Mouse (Mus musculus) right cerebral cortex, postnatal 10 days (tissue): Measurements from ENCODE around the gene Eln.

Source experiments
- DNase-seq, 2 experiments: peaks; one replicate each; pipeline ENCODE4 v3.0.0; 2021; ENCODE audit warnings: low spot score in 2 of 2

Gene Eln

GRCm38 (mm10) chr5:134743991-134744390, 3.1 kb downstream of the Eln start:
- DNase-seq = no peak

DNA sequence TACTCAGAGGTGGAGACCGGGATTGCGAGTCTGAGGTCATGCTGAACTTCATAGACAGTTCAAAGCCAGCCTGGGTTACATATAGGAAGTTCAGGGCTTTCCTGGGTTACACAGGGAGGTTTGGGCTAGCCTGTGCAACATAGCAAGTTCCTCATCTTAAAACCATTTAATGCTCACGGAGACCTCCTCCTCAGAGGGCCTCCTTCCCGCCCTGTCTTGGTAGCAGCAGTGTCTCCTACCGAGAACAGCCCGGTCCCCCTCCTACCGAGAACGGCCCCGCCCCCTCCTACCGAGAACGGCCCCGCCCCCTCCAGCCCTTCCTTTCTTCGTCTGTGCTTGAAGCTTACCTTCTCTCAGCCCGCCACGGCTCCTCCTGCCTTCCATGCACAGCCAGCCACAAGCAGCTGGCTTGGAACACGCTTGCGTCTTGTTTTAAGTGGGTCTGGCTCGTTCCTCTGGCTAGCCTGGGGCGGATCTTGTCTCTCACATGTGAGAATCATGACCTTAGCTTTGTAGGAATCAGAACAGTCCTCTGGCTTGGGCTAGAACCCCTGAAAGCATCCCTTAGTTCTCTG, 4.8 kb downstream of the Eln start:
- no peak for DNase-seq

DNA sequence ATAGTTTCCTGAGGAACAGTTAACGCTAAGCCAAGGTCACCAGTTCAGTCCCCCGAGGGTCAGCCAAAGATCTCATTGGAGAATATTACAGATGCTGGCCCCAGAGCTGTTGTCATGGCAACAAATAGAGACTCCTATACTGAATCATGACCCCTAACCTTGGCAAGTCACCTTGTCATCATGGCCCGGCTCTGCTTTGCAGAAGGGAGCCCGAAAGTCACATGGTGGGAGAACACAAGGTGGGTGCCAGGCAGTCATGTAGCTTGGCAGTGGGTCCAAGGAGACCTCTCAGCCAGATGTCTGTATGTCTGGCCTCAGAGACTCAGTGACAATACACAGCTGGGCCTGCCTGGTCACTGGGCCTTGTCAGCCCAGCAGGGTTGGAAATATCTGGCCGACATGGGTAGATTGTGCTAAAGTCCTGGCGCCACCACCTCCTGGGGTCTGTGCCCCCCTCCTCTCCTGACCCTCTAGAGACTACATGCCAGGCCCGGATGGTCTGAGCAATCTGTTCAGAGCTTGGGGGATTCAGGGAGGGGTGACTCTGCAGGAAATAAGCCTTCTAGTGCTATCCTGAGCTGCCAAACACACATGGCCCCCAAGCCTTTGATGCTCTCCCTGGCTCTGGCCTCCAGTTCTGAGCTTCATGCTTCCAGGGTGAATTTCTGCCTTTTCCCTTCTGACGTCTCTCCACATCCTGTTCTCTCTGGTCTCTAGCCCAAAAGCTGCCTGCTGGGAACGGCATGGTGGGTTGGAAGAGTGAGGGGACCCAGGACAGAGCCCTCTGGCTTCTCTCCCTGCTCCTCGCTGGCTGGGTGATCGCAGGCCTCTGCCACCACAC, 6.4 kb downstream of the Eln start:
- DNase-seq = no peak

DNA sequence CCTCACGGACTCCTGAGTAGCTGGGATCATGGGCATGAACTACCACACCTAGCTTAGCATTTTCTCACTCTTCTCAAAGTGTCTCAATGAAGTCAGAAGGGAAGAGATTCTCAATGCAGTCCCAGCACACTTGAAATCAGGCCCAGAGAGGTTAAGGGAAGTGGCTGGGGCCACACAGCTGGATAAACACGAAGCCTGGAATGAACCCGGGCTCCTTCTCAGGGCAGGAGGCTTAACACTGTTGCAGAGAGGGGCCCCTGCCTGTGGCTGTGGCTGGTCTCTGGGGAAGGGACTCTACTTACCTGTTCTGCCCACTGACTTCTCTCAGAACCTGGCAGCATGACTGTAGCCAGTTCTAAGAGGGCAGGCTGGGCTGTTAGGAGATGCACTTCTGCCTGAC, 7.2 kb downstream of the Eln start:
- DNase-seq = no peak

- no peak for DNase-seq
These were observed 12.2 kb downstream of the Eln start for GRCm38 (mm10) chr5:134734920-134735319.

- DNase-seq = no peak
These were observed 13.1 kb downstream of the Eln start for GRCm38 (mm10) chr5:134734072-134734471.

DNA sequence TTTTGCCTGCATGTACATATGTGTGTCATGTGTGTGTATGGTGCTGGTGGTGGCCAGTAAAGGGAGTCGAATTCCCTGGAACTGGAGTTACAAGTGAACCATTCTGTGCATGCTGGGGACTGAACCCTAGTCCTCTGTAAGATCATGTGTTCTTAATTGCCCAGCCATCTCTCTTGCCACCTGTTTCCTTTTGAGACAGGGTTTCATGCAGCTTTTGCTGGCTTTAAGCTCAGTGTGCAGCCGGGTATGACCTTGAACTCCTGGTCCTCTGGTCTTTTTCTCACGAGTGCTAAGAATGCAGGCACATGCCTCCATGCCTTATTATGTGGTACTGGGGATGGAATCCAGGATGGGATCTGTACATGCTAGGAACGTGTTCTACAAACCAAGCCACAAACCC, 13.9 kb downstream of the Eln start:
- no peak for DNase-seq

DNA sequence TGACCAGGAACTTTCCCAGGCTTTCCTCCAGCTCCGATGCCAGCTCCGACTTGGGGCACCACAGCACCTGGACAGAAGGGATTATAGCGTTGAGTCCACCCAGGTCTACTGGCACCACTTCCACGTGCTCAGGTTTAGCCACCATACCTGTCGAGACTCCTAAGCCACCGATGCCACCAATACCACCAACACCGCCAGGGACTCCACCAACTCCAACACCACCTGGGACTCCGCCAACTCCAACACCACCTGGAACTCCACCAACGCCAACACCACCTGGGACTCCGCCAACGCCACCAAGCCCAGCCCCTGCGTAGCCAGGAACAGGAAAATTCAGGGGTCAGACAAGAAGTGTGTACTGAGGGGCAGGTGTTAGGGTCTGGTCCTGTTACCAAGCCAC, 18.0 kb downstream of the Eln start:
- no peak for DNase-seq

GRCm38 (mm10) chr5:134728535-134728934, 18.6 kb downstream of the Eln start:
- no peak for DNase-seq

DNA sequence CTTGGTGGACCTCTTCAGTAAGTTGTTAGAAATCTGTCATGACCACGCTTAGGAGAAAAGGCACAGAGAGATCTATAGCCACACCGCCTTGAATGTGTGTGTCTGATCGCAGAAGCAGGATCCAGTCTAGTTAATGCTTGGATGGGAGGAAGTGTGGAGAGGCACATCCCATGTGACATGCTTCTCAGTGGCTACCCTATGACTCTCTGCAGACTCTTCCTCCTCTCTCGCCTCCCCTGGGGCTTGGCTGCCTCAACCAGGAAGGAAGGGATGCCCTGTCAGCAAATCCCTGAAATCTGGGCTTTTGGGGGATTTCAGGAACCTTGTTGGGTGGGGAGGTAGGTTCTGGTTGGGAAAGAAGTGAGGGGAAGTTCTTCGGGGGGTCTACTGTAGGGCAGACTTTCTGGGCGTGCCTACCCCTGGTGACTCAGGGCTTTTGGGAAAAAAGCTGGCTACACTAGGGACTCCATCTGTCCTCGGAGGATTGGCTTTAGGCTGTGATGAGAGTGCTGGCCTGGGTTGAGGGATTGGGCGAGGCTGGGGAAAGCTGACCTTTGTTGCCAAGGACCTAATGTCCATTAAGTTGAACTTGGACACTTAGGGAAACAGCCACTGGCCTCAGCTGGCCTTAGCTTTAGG, 20.0 kb downstream of the Eln start:
- DNase-seq = no peak

- no peak for DNase-seq
These were observed 21.8 kb downstream of the Eln start for GRCm38 (mm10) chr5:134725299-134725698.

GRCm38 (mm10) chr5:134720058-134720457, 27.1 kb downstream of the Eln start:
- no peak for DNase-seq

DNA sequence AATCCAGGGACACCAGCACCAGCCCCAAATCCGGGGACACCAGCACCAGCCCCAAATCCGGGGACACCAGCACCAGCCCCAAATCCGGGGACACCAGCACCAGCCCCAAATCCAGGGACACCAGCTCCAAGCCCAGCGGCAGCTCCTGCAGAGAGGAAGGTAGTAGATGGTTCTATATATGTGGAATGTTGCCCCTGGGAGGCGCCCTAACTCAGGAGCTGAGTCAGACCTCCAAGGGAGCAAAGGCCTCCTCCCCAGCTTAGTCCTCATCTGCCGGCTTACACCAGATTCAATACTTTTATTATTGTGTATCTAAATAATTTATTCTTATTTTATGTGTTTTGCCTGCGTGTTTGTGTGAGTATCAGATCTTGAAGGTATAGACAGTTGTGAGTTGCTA, 36.0 kb downstream of the Eln start:
- no peak for DNase-seq

- DNase-seq = peak in 1 of 2 experiments; percentile 34
These were observed 37.8 kb downstream of the Eln start for GRCm38 (mm10) chr5:134709275-134709674.

DNA sequence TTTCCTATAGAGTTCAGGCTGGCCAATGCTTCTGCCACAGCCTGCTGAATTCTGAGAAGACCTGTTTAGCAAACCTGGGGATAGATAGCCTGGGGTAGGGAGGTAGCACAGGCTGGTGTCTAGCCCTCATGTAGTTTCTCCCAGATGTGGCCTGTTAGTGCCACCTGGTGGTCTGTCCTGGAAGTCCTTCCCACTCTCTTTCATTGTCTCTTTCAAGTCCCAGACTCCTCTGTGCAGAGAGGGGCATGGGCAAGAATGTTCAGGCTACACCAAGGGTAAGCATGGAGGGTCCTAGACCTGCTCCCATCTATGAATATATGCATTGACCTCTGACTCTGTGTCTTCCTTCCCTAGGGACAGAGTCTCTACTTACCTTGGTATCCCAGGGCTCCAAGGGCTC, 43.0 kb downstream of the Eln start:
- DNase-seq = peak; percentile 53 to 71

- no peak for DNase-seq
These were observed 51.6 kb downstream of the Eln start for GRCm38 (mm10) chr5:134695539-134695938.

GRCm38 (mm10) chr5:134695082-134695481, 52.0 kb downstream of the Eln start:
- no peak for DNase-seq

DNA sequence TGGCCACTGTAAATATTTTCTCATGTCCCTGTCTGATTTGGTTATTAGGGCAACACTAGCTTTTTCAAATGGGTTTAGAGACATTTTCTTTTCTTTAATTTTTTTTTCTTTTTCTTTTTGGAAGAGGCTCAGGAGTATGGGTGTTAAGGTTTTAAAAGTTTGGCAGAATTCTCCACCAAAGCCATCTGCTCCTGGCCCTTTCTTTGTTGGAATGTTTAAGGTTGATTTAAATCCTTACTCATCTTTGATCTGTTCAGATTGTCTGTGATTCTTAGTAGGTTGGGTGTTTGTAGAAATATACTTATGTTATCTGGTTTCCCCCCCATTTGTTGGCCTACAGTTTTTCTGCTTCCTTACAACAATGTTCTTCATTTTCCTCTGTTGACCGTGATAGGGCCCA, 54.4 kb downstream of the Eln start:
- no peak for DNase-seq

DNA sequence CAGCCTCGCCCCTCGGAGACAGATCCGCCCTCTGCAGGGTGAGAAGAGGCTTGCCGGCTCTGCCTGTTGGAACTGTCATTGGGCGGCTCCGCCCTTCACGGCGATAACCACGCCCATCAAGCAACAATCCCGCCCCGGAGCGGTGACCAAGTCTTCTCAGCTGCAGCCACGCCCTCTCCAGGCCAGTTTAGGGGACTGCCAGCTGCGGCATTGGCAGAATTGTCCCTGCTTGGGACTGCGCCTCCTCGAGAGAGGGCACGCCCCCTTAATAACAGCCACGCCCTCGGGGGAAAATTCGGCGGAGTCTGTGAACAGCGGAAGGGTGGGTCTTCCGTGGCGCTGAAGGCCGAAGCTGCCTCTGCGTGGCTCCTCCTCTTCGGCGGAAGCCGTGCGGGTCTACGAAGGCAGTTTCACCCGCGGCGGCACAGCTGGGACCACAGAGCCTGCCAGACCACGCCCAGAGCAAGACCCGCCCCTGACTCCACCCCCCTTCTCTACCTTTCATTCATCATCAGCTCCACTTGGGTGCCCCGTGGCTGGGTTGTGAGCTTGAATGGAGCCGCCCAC, 58.3 kb downstream of the Eln start:
- peak; percentile 99 for DNase-seq

DNA sequence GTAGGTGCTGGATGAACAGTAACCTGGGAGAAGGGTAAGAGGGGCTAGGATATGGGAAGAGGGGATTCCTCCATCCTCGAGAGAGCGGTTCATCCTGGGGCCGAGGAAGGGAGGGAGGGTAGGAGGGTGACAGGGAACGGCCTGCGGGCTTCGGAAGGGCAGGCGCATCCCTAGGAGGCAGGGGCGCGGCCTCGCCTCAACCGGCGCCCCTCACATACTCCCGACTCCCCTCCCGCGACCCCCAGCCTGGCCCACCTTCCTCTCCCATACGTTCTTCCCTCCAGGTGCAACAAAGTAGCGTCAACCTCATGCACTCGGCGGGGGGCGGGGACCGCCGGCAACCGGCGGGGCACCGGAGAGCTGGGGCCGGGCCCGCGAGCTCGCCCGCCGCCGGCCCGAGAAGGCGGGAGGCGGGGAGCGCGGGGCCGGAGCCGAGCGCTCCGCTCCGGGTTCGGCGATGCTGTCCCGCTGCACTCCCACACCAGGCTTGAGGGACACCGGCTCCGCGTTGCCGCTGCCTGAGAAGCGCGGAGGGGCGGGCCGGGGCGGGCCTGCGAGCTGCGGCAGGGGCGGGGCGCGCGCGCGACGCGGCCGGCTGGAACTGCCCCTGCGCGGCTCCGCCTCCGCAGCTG, 58.9 kb downstream of the Eln start, which contains the start of gene Limk1:
Limk1 (minus strand) TSS at position 513 of the 632 bp plus-strand sequence.
- DNase-seq = no peak

DNA sequence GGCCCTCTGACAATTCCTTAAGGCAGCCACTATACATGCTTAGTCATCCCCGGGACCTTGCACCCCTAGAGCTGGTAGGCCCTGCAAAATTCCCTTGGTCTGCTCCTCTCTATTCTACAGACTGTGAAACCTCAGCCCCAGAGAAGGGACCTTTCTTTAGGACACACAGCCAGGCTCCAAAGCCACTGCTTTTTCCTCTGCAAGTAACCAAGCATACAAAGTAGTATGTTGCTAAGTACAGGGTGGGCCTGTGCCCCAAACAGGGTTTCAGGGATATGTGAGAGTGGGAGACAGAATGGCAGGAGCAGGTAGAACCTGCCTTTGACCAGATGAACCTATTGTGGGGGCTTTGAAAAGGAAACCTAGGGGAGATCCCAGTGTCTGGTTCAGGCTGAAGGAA, 59.9 kb downstream of the Eln start:
- no peak for DNase-seq

DNA sequence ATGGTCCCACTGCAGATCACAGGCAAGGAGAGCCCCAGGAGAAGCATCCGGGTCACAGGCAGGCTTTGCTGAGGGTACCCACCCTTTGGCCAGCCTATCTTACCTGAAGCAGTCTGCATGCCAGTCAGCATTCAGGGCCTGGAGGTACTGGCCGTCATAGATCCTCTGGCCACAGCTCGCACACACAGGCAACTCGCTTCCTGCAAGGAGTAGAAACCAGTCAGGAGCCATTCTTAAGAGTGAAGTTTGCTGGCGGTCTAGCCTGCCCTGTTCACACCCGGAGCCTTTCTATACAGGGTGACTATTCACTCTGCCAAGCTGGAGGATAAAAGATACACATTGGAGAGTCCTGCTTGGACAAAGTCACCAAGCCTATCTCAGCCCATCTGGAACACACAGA, 60.6 kb downstream of the Eln start:
- DNase-seq = no peak
